Mouse (Mus musculus): ENCODE measurements around the gene Ang6.
"Not testable (repeated sequence)": the region's sequence is repeated elsewhere in the genome, so short reads cannot be mapped to it uniquely, and the experiment has no call there.

- TF ChIP-seq POLR2A, CTCF (IDR thresholded peaks at IDR 0.05; ENCODE audit: extremely low read depth, insufficient read depth, low read length): not testable (repeated sequence)
Observed at GRCm38 (mm10) chr14:44008021-44008420, 6.0 kb upstream of the Ang6 start.

Data from cortical plate, adult 2 months (tissue).